ENCODE assay signal across 23 mouse cellular contexts in genomic region chr12:88835821-88836220, GRCm38 (mm10).
DNase-seq lines count a peak whose midpoint lies in the region; ATAC-seq lines count a peak whose summit lies in the region.
"Had no signal": no experiment of that assay in that cellular context is flagged by ENCODE, and none has a peak within 500 bp of the region (broad histone marks: within the 10 kb centered on the region; RNA-seq: fewer than 3 reads in every experiment).

No protein-coding gene starts in this region.

- 19% methylated on average over 2 of the region's 2 CpGs for WGBS in heart, embryonic 10.5 days
- 10% methylated on average over 2 of the region's 2 CpGs for WGBS in midbrain, embryonic 10.5 days
- 15% methylated on average over 2 of the region's 2 CpGs for WGBS in midbrain, embryonic 15.5 days
- 13% methylated on average over 2 of the region's 2 CpGs for WGBS in neural tube, embryonic 11.5 days

- no peaks in the 10 kb centered on the region for H3K27me3 ChIP-seq in heart, embryonic 10.5 days (ENCODE audit: insufficient read depth, poor library complexity, severe bottlenecking)
- H3K27me3 ChIP-seq in midbrain, embryonic 10.5 days (ENCODE audit: low read depth, poor library complexity, severe bottlenecking), result no peaks in the 10 kb centered on the region
- no peaks in the 10 kb centered on the region for H3K27me3 ChIP-seq in midbrain, embryonic 15.5 days (replicated peaks)
- no peaks in the 10 kb centered on the region for H3K27me3 ChIP-seq in neural tube, embryonic 11.5 days (ENCODE audit: control insufficient read depth, insufficient read depth, low read length)
- H3K27me3 ChIP-seq: forebrain, embryonic 13.5 days; kidney, embryonic 15.5 days; liver, embryonic 12.5 days; lung, embryonic 15.5 days; Patski had no signal

- no peaks in the 10 kb centered on the region for H3K36me3 ChIP-seq in heart, embryonic 10.5 days
- no peaks in the 10 kb centered on the region for H3K36me3 ChIP-seq in midbrain, embryonic 10.5 days
- H3K36me3 ChIP-seq in midbrain, embryonic 15.5 days (replicated peaks), result no peaks in the 10 kb centered on the region
- no peaks in the 10 kb centered on the region for H3K36me3 ChIP-seq in neural tube, embryonic 11.5 days (ENCODE audit: control insufficient read depth, insufficient read depth, low read length)
- H3K36me3 ChIP-seq: kidney, embryonic 15.5 days; liver, embryonic 12.5 days; lung, embryonic 15.5 days had no signal

- H3K4me2 ChIP-seq in midbrain, embryonic 15.5 days, result no peak overlapping the region
- no peak overlapping the region for H3K4me2 ChIP-seq in neural tube, embryonic 11.5 days (ENCODE audit: low read depth)
- H3K4me2 ChIP-seq: forebrain, embryonic 13.5 days; kidney, embryonic 15.5 days; liver, embryonic 12.5 days; lung, embryonic 15.5 days had no signal

- DNase-seq in heart, embryonic 10.5 days (ENCODE audit: low spot score), result no peak
- no peak for DNase-seq in heart, postnatal 4 days
- DNase-seq in midbrain, embryonic 10.5 days (ENCODE audit: low spot score), result peak; percentile 54
- peak; percentile 76 for DNase-seq in embryo, embryonic 10 days (ENCODE audit: low spot score)
- DNase-seq in neural tube, embryonic 11.5 days (ENCODE audit: low spot score), result peak; percentile 22
- DNase-seq in lung, postnatal 4 days, result no peak
- DNase-seq in right cerebral cortex, postnatal 4 days, result no peak
- DNase-seq: cerebellum, adult 11-12 months; gastrocnemius, postnatal 25 days; heart, postnatal 14 days; layer of hippocampus, postnatal 36 days; left cerebral cortex, postnatal 4 days; right cerebral cortex, postnatal 14 days; thymus, postnatal 14 days had no signal

- H3K9ac ChIP-seq in midbrain, embryonic 15.5 days, result no peak overlapping the region
- no peak overlapping the region for H3K9ac ChIP-seq in neural tube, embryonic 11.5 days (ENCODE audit: low read length)
- H3K9ac ChIP-seq: forebrain, embryonic 13.5 days; kidney, embryonic 15.5 days; liver, embryonic 12.5 days; lung, embryonic 15.5 days had no signal

- H3K9me3 ChIP-seq in heart, embryonic 10.5 days, result no peaks in the 10 kb centered on the region
- H3K9me3 ChIP-seq in midbrain, embryonic 10.5 days (replicated peaks), result no peaks in the 10 kb centered on the region
- H3K9me3 ChIP-seq in midbrain, embryonic 15.5 days, result no peaks in the 10 kb centered on the region
- no peaks in the 10 kb centered on the region for H3K9me3 ChIP-seq in neural tube, embryonic 11.5 days (ENCODE audit: control insufficient read depth, low read length)
- H3K9me3 ChIP-seq: forebrain, embryonic 13.5 days; kidney, embryonic 15.5 days; liver, embryonic 12.5 days; lung, embryonic 15.5 days had no signal

- H3K4me1 ChIP-seq in heart, embryonic 10.5 days, result peaks cover 7% of the 10 kb centered on the region; the same call in 1 of the 2 replicates
- peaks cover 14% of the 10 kb centered on the region for H3K4me1 ChIP-seq in midbrain, embryonic 10.5 days
- peaks cover 3% of the 10 kb centered on the region; the same call in 1 of the 2 replicates for H3K4me1 ChIP-seq in midbrain, embryonic 15.5 days
- peaks cover 4% of the 10 kb centered on the region for H3K4me1 ChIP-seq in neural tube, embryonic 11.5 days (ENCODE audit: control insufficient read depth, insufficient read depth, low read length)
- H3K4me1 ChIP-seq: kidney, embryonic 15.5 days; liver, embryonic 12.5 days; lung, embryonic 15.5 days had no signal

- 0 out of 2 replicates have a peak overlapping the region, but pooled peaks have one; percentile 3 for H3K27ac ChIP-seq in heart, embryonic 10.5 days
- peak overlapping the region; percentile 55 for H3K27ac ChIP-seq in midbrain, embryonic 10.5 days (replicated peaks)
- no peak overlapping the region for H3K27ac ChIP-seq in midbrain, embryonic 15.5 days
- no peak overlapping the region for H3K27ac ChIP-seq in neural tube, embryonic 11.5 days (ENCODE audit: low read depth, low read length)
- H3K27ac ChIP-seq: forebrain, embryonic 13.5 days; kidney, embryonic 15.5 days; liver, embryonic 12.5 days; lung, embryonic 15.5 days had no signal

- no peak for ATAC-seq in midbrain, embryonic 15.5 days (replicated peaks)
- ATAC-seq in neural tube, embryonic 11.5 days (ENCODE audit: insufficient read depth, low FRiP score, low TSS enrichment), result peak; percentile 71
- ATAC-seq: activated CD4-positive, CD25-positive, alpha-beta regulatory T cell, adult 4 months; forebrain, embryonic 13.5 days; inflammation-experienced regulatory T-cells, adult 6 months; liver, embryonic 12.5 days; Patski had no signal

- H3K4me3 ChIP-seq in heart, embryonic 10.5 days, result no peak overlapping the region
- no peak overlapping the region for H3K4me3 ChIP-seq in midbrain, embryonic 10.5 days
- no peak overlapping the region for H3K4me3 ChIP-seq in midbrain, embryonic 15.5 days
- no peak overlapping the region for H3K4me3 ChIP-seq in neural tube, embryonic 11.5 days (ENCODE audit: low read depth, low read length)
- H3K4me3 ChIP-seq: forebrain, embryonic 13.5 days; kidney, embryonic 15.5 days; liver, embryonic 12.5 days; lung, embryonic 15.5 days; myocyte had no signal

Comparison
In these comparisons a context has a peak if more than half of its experiments do, and no peak if none do; other contexts are left out.
1. H3K27ac ChIP-seq: peak in heart, embryonic 10.5 days (single experiment) and midbrain, embryonic 10.5 days (single experiment); none in midbrain, embryonic 15.5 days (single experiment) and neural tube, embryonic 11.5 days (single experiment).
2. DNase-seq: peak in midbrain, embryonic 10.5 days (single experiment), embryo, embryonic 10 days (single experiment) and neural tube, embryonic 11.5 days (single experiment); none in heart, embryonic 10.5 days (single experiment), heart, postnatal 4 days (single experiment), lung, postnatal 4 days (0 of 2) and right cerebral cortex, postnatal 4 days (single experiment).